Mouse (Mus musculus): ENCODE measurements around the gene Btbd7.

DNA sequence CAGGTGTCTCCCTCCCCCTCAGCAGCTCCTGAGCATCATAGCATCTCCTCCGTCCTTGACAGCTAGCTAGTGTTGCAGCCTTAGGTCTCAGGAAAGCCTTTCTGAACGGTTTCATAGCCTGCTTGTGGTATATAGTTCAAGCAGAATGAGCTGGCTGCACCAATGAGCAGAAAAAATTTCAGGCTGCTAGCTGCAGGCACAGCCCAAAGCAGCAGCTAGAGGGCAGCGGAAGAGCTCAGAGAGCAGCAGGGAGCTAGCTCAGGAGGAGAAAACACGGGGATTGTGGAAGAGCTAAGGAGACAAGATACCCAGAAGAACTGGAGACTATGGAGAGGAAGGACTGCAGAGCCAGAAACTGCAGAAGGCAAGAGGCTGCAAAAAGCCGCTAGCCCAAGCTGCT lies 7.5 kb upstream of the Btbd7 start:
- TF ChIP-seq POLR2A (IDR thresholded peaks at IDR 0.05; ENCODE audit: low read depth, low read length) (no peak), CTCF (conservative IDR thresholded peaks at IDR 0.05; ENCODE audit: insufficient read depth, insufficient read length, low read depth, low read length) (peak; percentile 66)
